Mouse (Mus musculus) liver, adult 10 weeks (tissue): ENCODE measurements around the gene Tmem260. TPM values are rescaled to one million over a fixed set of nuclear protein-coding genes. Genes with fewer than 3 reads are reported as not detected.

Experiments
- polyA plus RNA-seq: library from polyadenylated mRNA; stranded (reverse); fragments of 350-450 nt; fragmentation: Illumina TruSeq; extraction: RNeasy Lipid Tissue Mini Kit (QIAGEN cat#74804); gene quantifications from one replicate; pipeline ENCODE4 v1.2.3, GENCODE M21; 2014; ENCODE audit warnings: low read depth, low replicate concordance

Gene Tmem260
- polyA plus RNA-seq: 15.0 TPM

DNA sequence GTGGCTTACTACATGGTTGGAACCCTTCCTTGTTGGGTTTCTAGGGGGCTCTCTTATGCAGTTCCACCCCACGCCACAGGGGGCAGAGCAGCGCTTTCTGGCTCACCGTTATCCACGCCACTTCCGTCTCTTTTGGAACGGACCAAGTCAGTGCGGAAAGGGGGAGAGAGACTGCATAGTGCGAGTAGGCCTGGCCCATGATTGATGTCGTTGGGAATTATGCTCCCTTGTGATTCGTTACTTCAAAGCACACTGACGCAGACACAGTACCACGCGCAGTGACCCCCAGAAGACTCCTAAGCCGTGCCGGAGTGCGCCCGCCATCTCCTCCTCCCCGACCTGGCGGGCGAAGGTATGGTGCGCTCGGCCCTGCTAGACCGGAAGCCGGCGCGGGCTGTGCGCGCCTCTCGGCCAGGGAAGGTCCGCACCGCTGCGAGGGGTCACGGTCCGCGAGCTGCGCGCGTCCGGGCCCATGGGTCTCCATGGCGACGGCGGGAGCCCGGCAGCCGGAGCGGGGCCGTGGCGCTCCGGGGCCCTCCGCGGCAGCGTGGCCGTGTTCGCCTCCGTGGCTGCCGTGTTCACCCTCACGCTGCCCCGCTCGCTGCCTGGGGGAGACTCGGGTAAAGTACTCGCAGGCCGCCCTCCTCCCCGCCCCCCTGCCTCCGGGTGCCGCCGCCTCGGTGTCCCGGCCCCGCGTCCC lies at the start of gene Tmem260:
Gene Tmem260, plus strand, starts transcription at position 141 of the 700 bp plus-strand sequence.

Other genes starting within 250 kb of the Tmem260 start
- gene Otx2, start 227.7 kb downstream of the Tmem260 start, polyA plus RNA-seq: not detected